Mouse (Mus musculus) right cerebral cortex, postnatal 25 days (tissue): ENCODE measurements around the gene Cecr2.

ENCODE experiments used
- DNase-seq: peaks from one replicate; pipeline ENCODE4 v3.0.0; 2022

Cecr2 gene

DNA sequence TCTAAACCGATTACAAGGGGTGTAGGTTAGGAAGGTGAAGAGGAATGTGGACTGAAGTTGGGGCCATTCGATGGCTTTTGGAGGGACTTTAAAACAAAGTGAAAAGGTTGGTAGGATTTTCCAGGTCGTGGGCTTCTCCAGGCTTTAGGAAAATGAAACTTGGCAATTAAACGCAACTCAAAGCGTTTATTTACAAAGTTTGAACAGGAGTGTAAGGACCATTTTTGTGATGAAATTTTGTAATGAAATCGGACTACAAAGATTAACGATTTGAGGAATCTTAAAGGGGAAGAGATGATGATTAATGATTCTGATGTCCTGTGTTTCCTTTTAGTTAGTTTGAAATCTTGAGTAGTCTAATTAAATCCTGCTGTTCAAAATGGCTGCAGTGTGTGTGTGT is 1.7 kb downstream of the Cecr2 start:
- no peak for DNase-seq

DNA sequence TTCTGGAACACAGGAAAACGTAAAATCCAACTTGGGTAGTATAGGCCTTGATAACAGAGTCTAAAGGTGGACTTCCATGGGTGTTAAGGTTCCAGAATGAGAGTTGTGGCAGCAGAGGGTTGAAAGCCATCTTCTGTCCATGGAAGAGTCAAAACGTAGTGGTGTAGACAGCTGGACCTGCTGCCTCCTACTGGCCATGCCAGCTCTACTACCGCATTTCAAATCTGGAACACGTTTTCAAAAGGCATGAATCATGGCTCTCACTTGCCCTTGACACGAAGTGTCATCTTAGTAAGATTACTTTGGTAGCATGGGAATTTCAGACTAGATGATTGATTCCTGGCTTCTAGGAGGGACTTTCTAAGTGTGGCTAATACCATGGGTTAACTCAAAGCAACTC is 8.0 kb downstream of the Cecr2 start:
- no peak for DNase-seq

DNA sequence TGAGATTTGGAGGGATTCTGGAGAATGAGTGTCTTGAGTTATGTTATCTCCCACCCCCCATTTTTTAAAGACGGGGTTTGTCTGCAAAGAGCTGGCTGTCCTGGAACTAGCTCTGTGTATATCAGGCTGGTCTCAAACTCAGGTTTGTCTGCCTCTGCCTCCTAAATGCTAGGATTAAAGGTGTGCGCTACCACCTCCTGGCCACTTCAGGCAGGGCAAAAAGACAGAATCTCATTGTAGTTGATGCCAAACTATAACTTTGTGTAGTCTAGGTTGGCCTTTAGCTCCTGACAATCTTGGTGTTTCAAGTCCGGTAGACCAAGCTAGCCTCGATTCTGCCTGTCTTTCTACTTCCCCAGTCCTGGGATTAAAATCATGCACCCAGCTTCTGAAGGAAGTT is 8.7 kb downstream of the Cecr2 start:
- DNase-seq: no peak

DNA sequence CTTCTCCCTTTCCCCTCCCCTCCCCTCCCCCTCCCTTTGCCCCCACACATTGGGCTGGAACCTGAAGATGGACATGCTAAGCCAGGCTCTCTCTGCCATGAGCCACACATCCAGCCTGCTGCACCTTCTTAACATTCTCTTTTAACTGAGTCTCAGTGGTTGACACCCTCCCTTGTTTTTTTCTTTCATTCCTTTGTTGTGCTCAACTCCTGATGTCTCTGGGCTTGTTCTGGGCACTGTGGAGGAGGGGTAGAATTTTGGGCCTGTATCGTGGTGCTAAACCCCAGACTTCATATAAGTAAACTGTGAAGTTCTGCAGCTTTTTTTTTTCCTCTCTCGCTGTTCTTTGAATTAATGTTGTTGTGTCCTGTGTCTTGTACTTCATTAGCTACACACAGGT is 9.8 kb downstream of the Cecr2 start:
- no peak for DNase-seq

DNA sequence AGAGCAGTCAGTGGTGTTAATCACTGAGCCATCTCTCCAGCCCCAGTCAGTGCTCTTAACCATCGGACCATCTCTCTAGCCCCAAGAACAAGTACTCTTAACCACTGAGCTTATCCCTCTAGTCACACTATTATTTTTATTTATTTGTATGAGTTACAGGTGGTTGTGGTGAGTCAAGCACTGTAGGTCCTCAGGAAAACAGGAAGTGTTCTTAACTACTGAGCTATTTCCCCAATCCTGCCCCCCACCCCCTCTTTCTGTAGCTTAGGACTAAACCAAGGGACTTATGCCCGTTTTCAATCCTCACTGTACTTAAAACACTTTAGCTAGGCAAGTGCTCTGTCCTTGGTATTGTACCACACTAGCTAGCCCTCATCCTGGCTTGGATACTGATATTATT is 17.2 kb downstream of the Cecr2 start:
- DNase-seq: no peak

DNA sequence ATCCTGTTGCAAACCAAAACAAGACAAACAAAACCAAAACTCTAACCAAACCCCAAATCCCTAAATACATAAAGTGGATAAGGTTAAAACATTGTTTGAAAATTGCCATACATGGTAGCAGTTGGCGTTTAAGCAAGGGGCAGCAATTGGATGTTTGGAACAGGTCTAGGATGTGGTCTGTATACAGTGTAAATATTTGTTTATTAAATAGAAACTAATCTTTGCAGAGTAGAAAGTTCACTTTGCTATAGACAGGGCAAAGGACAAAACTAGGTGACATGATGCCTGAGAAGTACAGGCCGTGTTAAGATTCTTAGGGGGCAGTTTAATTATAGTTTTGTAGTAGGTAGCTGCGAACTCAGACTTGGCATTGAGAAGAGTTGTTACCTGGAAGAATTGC is 18.6 kb downstream of the Cecr2 start:
- no peak for DNase-seq

DNA sequence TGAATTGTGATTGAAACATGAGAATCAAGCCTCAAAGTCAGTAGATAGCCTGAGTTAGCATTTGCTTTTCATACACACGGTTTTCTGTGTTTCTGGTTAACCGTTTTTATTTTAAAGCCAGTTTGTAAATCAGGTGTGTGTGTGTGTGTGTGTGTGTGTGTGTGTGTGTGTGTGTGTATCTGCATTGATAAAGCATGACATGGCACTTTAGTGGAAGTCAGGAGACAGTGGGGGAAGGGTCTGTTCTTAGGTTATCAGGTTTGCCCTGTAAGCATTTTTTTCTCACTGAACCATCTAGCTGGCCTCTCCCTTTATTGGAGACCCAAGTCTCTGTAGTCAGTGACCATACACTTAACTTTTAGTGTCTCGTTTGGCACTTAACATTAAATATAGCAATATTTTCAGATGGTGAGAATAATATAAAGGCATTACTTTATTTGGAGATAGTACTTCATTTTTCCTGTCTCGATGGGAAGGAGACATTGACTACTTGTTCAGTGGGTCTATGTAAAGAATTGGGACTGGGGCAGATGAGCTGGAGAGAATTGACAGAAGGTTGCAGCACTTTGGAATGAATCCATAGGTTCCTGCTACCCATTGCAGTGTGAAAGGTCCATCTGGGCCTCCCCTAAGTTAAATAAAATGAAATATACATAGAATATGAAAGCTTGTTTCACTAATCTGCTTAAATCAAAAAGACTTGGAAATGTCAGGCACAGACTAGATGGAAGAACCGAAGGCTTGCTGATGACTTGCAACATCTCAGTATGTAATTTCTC is 20.9 kb downstream of the Cecr2 start:
- no peak for DNase-seq

DNA sequence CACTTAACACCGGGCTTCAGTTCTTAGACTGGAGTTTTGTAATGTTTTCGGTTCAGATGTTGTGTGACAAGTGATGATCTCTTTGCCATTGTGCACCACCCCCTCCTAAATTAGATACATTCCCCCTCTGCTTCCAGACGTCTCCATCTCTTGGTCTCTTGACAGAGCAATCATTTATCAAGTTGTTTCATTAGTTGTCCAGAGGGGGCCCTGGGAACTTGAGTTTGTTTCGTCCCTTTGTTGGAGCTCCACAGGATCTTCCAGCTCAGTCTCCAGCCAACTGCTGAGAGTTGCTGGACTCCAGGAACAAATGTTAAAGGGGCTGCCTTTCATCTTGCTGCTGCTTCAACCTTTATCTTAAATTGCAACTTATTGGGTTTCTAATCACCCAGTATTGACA is 34.1 kb downstream of the Cecr2 start:
- DNase-seq: no peak

DNA sequence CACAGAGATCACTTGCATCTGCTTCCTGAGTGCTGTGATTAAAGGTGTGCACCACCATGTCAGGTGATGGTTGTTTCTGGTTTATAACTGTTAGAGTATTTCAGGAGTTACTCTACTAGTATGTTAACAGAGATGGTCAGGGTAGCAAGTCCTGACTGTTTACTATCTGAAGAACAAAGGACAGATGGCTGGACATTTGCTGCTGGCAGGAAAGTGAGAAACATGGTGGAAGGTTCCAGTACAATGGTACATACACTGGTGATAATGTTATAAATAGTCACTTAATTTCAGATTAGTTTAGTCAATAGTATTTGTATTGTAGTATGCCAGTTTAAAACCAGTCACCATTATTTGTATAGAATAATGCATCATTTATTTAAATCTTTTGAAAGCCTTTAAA is 38.2 kb downstream of the Cecr2 start:
- no peak for DNase-seq

DNA sequence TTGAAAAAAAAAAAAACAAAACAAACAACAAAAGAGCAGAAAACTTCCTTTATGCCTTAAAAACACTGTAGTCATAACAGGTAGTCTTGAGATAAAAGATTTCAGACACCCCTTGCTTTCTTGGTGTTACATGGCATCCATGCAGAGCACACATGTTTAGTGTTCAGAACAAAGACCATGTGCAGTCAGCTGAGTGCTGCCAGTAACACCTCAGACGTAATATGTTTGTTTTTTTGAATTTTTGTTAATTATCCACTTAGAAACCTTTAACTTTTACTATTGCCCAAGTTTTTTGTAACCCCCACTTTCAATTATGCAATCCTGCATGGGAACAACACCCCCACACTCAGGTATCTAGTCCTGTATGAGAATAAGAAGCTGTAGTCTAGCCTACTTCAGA is 42.6 kb downstream of the Cecr2 start:
- DNase-seq: no peak

DNA sequence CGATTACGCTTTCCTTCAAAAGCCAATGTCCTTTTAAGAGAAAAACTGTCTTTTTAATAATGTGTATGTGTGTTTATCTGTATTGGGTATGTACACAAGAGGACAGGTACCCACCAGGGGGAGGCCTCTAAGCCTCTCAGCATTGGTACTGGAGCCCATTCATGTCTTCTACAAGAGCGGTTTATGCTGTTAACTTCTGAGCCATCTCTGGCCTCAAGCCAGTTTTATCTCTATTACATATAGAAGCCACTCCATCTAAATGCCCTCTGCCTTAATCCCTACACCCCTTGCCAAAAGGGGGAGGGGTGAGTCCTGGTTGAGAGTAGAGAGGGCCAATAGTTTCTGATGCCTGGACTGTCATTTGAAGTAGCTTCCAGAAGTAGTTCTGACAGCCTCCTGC is 48.6 kb downstream of the Cecr2 start:
- DNase-seq: no peak

DNA sequence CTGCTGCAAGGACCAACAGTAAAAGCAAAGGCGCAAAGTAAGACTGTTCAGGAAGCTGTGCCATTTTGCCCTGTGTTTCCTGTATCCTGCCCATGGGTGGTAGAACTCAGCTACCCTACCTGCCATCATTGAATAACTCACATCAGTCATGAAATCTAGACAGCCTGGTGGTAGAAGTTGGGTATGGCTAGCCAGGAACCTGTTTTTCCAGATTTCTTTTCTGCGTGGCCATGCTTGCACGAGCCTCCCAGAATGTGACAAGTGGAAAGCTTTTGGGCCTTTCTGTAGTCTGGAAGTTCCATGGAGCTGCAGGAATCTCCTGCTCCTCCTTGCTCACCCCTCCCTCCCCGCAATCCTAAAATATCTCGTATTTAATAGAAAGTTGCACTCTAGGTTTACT is 49.1 kb downstream of the Cecr2 start:
- no peak for DNase-seq

DNA sequence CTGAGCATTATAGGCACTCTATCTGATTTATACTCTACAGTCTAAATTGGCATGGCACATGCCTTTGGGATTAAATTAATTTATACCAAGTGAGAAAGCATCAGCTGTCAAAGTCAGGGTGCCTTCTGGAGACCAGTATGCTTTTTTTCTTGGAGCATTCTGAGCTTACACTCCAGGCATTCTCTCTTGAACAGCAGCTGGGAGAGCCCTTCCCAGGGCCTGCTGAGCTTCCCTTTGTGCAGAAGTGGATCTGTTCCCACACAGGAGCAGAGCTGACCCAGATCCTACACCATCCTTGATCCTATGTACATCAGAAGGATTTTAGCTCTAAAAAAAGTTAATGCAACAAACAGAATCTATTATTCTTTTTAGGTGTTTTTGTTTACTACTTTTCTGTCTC is 49.7 kb downstream of the Cecr2 start:
- no peak for DNase-seq

DNA sequence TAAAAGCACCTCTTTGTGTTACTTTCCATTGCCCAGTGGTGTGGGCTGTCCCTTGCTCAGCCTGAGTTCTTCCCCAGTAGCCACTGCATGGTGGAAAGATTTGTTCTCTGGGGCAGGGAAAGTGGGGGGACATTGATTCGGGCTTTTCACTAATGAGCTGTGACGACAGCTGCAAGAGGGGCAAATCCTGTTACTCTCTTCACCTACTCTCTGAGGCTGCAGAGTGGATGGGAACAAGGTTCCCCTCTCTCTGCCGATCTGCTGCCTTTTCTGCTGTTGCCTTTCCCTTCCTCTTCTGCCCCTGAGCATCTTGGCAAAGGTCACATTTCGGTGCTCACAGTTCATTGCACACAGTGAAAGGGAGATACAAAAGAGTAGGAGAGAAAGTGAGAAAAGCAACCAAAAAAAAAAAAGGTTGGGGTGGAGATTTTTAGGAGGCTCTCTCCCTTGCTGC is 50.4 kb downstream of the Cecr2 start:
- no peak for DNase-seq

DNA sequence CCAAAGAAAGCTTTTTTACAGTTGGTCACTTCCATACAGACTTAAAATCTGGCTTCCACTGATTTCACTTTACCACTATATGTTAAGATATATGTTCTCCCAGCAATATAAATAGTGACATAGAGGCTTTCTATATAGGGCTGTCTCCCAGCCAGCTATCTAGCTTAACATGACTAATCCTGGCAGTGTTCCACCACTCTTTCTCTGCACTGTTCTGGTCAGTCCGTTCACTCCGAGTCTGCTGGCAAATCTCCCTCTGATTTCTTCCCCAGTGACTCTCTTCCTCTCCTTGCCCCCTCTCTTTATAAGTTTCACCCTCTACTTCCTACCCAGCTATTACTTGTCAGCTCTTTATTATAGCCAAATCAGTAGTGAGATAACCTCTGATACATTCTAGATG is 59.8 kb downstream of the Cecr2 start:
- no peak for DNase-seq

DNA sequence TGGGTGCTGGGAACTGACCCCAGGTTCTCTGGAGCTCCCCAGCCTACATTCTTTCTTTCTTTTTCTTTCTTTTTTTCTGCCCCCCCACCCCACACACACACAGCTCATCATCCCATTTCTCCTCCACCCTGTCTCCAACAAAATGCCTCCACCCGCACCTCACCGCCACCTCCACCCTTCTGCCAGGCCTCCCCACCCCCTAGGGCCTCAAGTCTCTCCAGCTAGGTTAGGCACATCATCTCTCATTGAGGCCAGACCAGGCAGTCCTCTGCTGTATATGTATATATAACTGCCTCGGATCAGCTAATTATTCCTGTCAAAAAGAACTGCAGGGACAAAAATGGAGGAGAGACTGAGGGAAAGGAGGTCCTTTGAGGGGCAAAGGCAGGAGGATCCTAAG is 69.8 kb downstream of the Cecr2 start:
- DNase-seq: no peak

DNA sequence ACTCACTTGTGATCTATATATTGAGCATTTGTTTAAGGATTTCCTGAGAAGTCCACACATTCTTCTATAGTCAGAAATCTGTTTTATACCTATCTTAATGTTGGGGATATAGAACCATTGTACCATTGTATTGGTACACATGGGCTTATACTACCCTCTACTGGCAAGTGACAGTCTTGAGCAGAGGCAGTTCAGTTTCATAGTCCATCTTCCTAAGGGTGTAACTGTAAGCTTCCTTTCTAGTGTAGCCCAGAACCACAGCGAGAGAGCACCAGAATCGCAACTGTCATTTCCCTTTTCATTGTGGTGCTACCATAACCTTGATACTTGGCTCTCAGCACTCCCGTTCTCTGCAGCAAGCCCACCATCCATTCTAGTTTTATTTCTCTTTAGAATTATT is 70.4 kb downstream of the Cecr2 start:
- no peak for DNase-seq

DNA sequence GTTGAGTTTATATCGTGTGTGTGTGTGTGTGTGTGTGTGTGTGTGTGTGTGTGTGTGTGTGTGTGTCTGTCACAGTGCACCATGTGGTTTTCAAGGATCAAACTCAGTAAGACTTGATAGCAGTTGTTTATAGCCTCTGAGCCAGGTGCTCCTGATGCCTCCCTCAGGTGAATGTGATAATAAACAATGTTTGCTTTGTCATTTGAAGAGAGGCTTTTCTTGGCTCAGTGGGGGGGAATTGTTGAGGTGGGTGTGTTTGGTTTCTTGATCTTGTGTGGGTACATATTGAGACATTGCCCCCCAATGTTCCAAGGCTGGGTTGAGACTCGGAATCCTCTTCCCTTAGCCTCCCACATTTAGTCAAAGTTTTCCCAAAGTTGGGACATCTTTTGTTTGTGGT is 77.0 kb downstream of the Cecr2 start:
- no peak for DNase-seq

DNA sequence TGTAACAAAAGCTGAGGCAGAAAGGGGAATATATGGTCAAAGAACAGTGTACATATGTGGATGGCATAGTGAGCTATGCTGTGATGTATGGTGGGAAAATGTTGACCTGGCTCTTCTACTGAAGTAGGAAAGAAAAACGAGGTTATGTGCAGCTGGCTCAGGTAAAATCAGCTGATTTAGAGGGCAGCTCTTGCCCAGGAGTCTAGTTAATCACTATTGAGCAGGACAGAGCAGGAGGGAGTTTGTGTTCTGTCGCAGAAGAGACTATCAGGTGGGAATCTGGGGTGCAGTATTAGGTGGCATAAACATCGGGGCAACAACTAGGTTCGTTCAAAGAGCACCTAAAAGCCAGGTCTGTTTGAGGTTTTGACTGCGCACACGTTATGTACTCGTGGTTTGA is 78.1 kb downstream of the Cecr2 start:
- DNase-seq: no peak

DNA sequence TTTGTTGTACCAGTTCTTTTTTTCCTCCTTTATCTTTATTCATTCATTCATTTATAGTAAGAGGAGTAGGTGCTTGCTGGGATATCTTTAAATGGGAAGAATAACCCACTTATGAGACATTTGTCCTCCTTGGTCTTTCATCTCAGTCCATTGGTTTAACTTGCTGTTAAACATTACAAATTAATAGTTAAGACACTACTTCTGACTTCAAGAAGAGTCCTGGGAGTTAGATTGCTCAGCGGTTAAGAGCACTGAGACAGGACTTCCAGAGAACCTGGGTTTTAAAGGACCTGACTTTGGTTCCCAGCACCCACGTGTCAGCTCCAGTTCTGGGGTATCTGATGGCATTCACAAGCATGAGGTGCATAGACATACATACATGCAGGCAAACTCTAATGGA is 80.2 kb downstream of the Cecr2 start:
- no peak for DNase-seq

DNA sequence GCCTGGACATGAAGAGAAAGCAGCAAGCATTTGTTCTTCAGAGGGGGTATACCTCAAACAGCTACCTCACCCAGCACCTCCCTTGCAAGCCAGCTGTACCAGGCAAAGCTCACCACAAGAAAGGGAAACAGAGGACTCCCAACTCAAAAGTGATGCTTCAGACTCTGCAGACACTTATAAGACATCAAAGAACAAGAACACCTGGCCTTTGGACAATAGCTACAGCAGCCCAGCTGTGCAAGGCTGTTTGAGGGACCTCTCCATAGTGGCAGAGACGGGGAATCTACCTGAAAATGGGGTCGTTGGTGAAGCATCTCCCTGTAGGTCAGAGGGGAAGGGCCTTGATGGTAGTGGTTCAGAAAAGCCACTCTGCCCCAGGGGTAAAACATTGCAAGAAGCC is 95.0 kb downstream of the Cecr2 start:
- no peak for DNase-seq

DNA sequence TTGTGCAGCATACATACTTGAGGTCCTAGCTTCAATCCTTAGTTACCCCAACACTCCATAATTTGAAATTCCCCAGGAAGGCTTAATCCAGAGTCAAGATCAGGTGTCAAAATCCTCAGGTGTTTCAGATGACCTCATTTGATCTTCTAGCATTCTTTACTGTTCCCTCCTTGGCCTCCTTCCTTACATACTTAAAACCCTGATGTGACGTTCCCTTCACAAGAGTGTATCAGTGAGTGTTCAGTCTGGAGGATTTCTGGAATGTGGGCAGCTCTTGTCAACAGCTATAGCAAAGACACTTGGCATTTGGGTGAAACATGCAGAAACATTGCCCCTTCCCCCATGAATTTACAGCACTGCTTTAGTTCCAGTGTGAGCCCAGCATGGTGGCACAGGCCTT is 103.8 kb downstream of the Cecr2 start:
- no peak for DNase-seq

DNA sequence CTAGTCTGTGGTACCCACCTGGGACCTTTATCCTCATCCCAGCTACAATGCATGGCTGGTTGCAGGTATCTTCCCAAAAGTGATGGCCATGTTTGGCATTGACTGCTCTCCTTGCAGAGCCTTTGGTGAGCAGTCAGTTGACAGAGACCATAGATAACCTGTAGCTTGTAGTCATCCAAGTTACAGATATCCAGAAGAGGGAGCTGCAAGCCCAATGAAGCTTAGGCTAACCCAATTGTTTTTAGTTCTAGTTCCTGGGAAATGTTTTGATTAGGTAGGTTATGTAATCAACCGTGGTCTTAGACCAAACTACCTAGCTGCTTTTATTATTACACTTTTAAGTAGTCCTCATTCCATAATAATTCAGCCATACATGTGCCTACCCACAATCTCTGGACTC is 105.2 kb downstream of the Cecr2 start:
- no peak for DNase-seq

DNA sequence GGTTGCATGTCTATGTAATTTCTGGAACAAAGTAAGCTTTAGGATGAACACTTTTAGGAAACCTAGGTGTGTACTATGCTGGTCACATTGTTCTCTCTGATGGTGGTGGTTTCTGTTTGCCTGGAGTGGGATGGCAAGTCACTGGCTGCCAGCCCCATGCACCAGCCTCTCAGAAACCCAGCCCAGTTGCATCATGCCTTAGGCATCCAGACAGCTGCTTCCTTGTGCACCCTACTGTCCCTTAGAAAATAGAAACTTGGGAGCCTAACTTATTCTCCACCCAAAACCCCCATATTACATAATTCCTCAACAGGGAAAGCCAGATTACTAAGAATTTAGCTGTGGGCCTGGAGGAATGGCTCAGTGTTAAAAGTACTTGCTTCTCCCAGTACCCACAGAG is 105.9 kb downstream of the Cecr2 start:
- DNase-seq: no peak

DNA sequence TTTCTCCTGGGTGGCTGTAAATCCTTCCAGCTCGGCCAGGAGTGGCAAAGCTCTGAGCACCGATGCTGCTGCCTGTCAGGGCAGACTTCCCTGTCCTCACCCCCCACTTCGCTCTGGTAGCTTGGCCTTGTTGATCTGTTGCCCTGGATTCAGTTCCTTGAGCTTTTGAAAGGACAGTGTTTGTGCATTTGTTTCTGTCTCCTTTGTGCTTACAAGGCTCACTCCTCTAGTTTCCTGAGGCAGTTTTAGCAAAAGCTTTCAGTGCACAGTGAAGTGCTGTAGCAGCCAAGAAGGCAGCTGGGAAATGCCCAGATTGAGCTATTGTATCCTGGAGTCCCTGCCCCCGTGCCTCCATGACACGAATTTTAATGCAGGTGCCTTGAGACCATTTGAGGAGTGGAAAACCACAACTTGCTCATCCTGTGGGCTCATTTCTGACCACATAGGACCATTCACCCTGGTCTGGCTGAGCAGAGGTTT is 107.0 kb downstream of the Cecr2 start, which contains the start of gene Slc25a18:
Gene Slc25a18 (plus strand): TSS at position 430 of the 480 bp plus-strand sequence.
- DNase-seq: peak; percentile 26
